Mouse (Mus musculus) ES-Bruce4 (cell line): ENCODE measurements at regions not wholly inside any gene's neighbourhood (a gene's known extent, or its start where the extent isn't known, plus 50 kb on each side); places are given as distances from the start of the nearest gene placed in this dataset.

Experiments used
- H3K27ac ChIP-seq: 2 replicates; pipeline ENCODE4 v1.5.1; 2012; ENCODE audit warnings: low read length, inconsistent platforms; ENCODE audit not compliant: insufficient read depth
- H3K27me3 ChIP-seq: 2 replicates; pipeline ENCODE4 v1.6.1; 2012; ENCODE audit warnings: mild to moderate bottlenecking, low read length, inconsistent platforms; ENCODE audit not compliant: control insufficient read depth, poor library complexity, insufficient read depth, severe bottlenecking
- H3K36me3 ChIP-seq: 2 replicates; pipeline ENCODE4 v1.6.1; 2012; ENCODE audit warnings: inconsistent platforms, mild to moderate bottlenecking, low read length, moderate library complexity; ENCODE audit not compliant: control insufficient read depth, poor library complexity, insufficient read depth, severe bottlenecking
- H3K4me1 ChIP-seq: one replicate; pipeline ENCODE4 v1.8.1; 2011; ENCODE audit warnings: low read length; ENCODE audit not compliant: control insufficient read depth, insufficient read depth
- H3K4me3 ChIP-seq: 2 replicates; pipeline ENCODE4 v1.5.1; 2011; ENCODE audit warnings: low read depth, mild to moderate bottlenecking, low read length
- H3K9ac ChIP-seq: 2 replicates; pipeline ENCODE4 v1.6.1; 2012; ENCODE audit warnings: low read depth, mild to moderate bottlenecking, inconsistent platforms; ENCODE audit not compliant: poor library complexity, severe bottlenecking
- H3K9me3 ChIP-seq: replicated peaks from 2 replicates; pipeline ENCODE4 v1.6.1; 2012; ENCODE audit warnings: mild to moderate bottlenecking, low read length, inconsistent platforms; ENCODE audit not compliant: control insufficient read depth, poor library complexity, insufficient read depth, severe bottlenecking
- CTCF ChIP-seq: IDR thresholded peaks from one replicate; pipeline ENCODE4 v1.8.1; 2011; ENCODE audit warnings: low read depth, low read length
- EP300 ChIP-seq: IDR thresholded peaks from 2 replicates; pipeline ENCODE4 v1.6.1; 2011; ENCODE audit warnings: low read depth, low read length; ENCODE audit not compliant: insufficient read depth
- POLR2A ChIP-seq: IDR thresholded peaks from one replicate; pipeline ENCODE4 v1.8.1; 2011; ENCODE audit warnings: low read length; ENCODE audit not compliant: insufficient read depth

GRCm38 (mm10) chr17:4706421-4706820 lies 287.7 kb upstream of the Arid1b start:
- Histone ChIP-seq H3K9me3 (no peaks in the 10 kb centered on the region), H3K27ac (no peak overlapping the region), H3K4me1 (no peaks in the 10 kb centered on the region), H3K9ac (no peak overlapping the region), H3K27me3 (no peaks in the 10 kb centered on the region), H3K36me3 (no peaks in the 10 kb centered on the region), H3K4me3 (no peak overlapping the region)
- TF ChIP-seq POLR2A (no peak), EP300 (no peak), CTCF (no peak)

GRCm38 (mm10) chr17:4721061-4721460 lies 273.1 kb upstream of the Arid1b start:
- H3K9me3 ChIP-seq: no peaks in the 10 kb centered on the region

GRCm38 (mm10) chr17:4724031-4724430 lies 270.1 kb upstream of the Arid1b start:
- H3K9me3 ChIP-seq: no peaks in the 10 kb centered on the region
- no peak overlapping the region for H3K9ac ChIP-seq
- no peaks in the 10 kb centered on the region for H3K36me3 ChIP-seq
- no peak for TF ChIP-seq CTCF
- no peak for TF ChIP-seq POLR2A
- TF ChIP-seq EP300: no peak
- no peaks in the 10 kb centered on the region; the same call in 1 of the 2 replicates for H3K27me3 ChIP-seq
- H3K4me1 ChIP-seq: no peaks in the 10 kb centered on the region
- H3K27ac ChIP-seq: no peak overlapping the region
- H3K4me3 ChIP-seq: no peak overlapping the region

More at GRCm38 (mm10) chr17:4721061-4721460, 273.1 kb upstream of the Arid1b start:
- Histone ChIP-seq H3K27ac (no peak overlapping the region), H3K4me3 (no peak overlapping the region), H3K9ac (no peak overlapping the region), H3K36me3 (no peaks in the 10 kb centered on the region), H3K27me3 (no peaks in the 10 kb centered on the region; the same call in 1 of the 2 replicates), H3K4me1 (no peaks in the 10 kb centered on the region)
- TF ChIP-seq EP300 (no peak), CTCF (no peak), POLR2A (no peak)

GRCm38 (mm10) chr17:4726331-4726741 lies 267.8 kb upstream of the Arid1b start:
- no peak for TF ChIP-seq EP300
- H3K9ac ChIP-seq: no peak overlapping the region
- no peak overlapping the region for H3K4me3 ChIP-seq
- no peak overlapping the region for H3K27ac ChIP-seq
- H3K36me3 ChIP-seq: no peaks in the 10 kb centered on the region
- no peaks in the 10 kb centered on the region for H3K9me3 ChIP-seq
- H3K27me3 ChIP-seq: no peaks in the 10 kb centered on the region; the same call in 1 of the 2 replicates
- H3K4me1 ChIP-seq: no peaks in the 10 kb centered on the region

GRCm38 (mm10) chr17:4734412-4734881 lies 259.7 kb upstream of the Arid1b start:
- H3K36me3 ChIP-seq: no peaks in the 10 kb centered on the region
- H3K4me1 ChIP-seq: no peaks in the 10 kb centered on the region
- no peak overlapping the region for H3K4me3 ChIP-seq
- no peak overlapping the region for H3K9ac ChIP-seq
- TF ChIP-seq POLR2A (no peak), EP300 (no peak), CTCF (no peak)
- H3K27ac ChIP-seq: no peak overlapping the region
- no peaks in the 10 kb centered on the region; the same call in 1 of the 2 replicates for H3K27me3 ChIP-seq
- no peaks in the 10 kb centered on the region for H3K9me3 ChIP-seq

GRCm38 (mm10) chr17:4735185-4735584 lies 258.9 kb upstream of the Arid1b start:
- TF ChIP-seq CTCF: no peak
- TF ChIP-seq POLR2A: no peak
- no peak for TF ChIP-seq EP300
- no peak overlapping the region for H3K27ac ChIP-seq

More at GRCm38 (mm10) chr17:4735185-4735584, 258.9 kb upstream of the Arid1b start:
- H3K9me3 ChIP-seq: no peaks in the 10 kb centered on the region
- H3K36me3 ChIP-seq: no peaks in the 10 kb centered on the region
- no peak overlapping the region for H3K9ac ChIP-seq
- no peak overlapping the region for H3K4me3 ChIP-seq
- no peaks in the 10 kb centered on the region for H3K4me1 ChIP-seq
- H3K27me3 ChIP-seq: no peaks in the 10 kb centered on the region; the same call in 1 of the 2 replicates
